ENCODE assay signal across 8 mouse cellular contexts in genomic region chr13:34864420-34865169, GRCm38 (mm10). TPM values are rescaled to one million over a fixed set of nuclear protein-coding genes. Genes with fewer than 3 reads are reported as not detected.
DNase-seq lines count a peak whose midpoint lies in the region; ATAC-seq and TF ChIP-seq lines count a peak whose summit lies in the region.

No protein-coding gene starts in this region.

- ATAC-seq in frontal cortex, adult (ENCODE audit: low TSS enrichment) = peak; percentile 96
- ATAC-seq in lung, postnatal 0 days = peak; percentile 57

- peak; percentile 75 for TF ChIP-seq CTCF in E14TG2a.4 (conservative IDR thresholded peaks at IDR 0.05; ENCODE audit: low read length)
- TF ChIP-seq CTCF in lung, postnatal 0 days (IDR thresholded peaks at IDR 0.05) = peak; percentile 90

- peaks cover 3% of the 10 kb centered on the region; the same call in 1 of the 2 replicates for H3K4me1 ChIP-seq in E14TG2a.4 (replicated peaks; ENCODE audit: low read depth, low read length)
- H3K4me1 ChIP-seq in lung, postnatal 0 days (ENCODE audit: insufficient read depth, low read depth, low read length) = no peaks in the 10 kb centered on the region

- no peak overlapping the region for H3K9ac ChIP-seq in lung, postnatal 0 days (replicated peaks; ENCODE audit: low read depth)

- intact Hi-C loops in gastrocnemius, postnatal 14 days (cut with DNase I; ENCODE audit: low total_unique reads) = loop anchor here (5.0 to 10.0 kb wide), 2 partner anchors 70 to 222 kb away; no protein-coding TSS in a partner anchor

- H3K9me3 ChIP-seq in E14TG2a.4 (ENCODE audit: low read length) = no peaks in the 10 kb centered on the region
- no peaks in the 10 kb centered on the region for H3K9me3 ChIP-seq in lung, postnatal 0 days (ENCODE audit: low read length)

- H3K27ac ChIP-seq in lung, postnatal 0 days (ENCODE audit: low read length) = no peak overlapping the region

- TF ChIP-seq EP300 in lung, postnatal 0 days (IDR thresholded peaks at IDR 0.05) = no peak

- no peaks in the 10 kb centered on the region for H3K36me3 ChIP-seq in E14TG2a.4 (ENCODE audit: insufficient read depth, low read length)
- no peaks in the 10 kb centered on the region for H3K36me3 ChIP-seq in lung, postnatal 0 days (ENCODE audit: insufficient read depth, low read length)

- DNase-seq in gastrocnemius, postnatal 14 days = peak; percentile 13
- DNase-seq in gastrocnemius, postnatal 10 days = no peak
- DNase-seq in cerebellum, adult 8-10 months = peak; percentile 41
- peak; percentile 59 for DNase-seq in kidney, postnatal 14 days
- DNase-seq in lung, postnatal 0 days (ENCODE audit: low spot score) = peak; percentile 91
- DNase-seq in retina, embryonic 14.5 days (ENCODE audit: low spot score) = peak; percentile 90

- 31% methylated on average over 7 of the region's 7 CpGs for WGBS in lung, postnatal 0 days

- H3K27me3 ChIP-seq in E14TG2a.4 (ENCODE audit: insufficient read depth, low read length) = peaks cover 4% of the 10 kb centered on the region
- no peaks in the 10 kb centered on the region for H3K27me3 ChIP-seq in lung, postnatal 0 days (replicated peaks; ENCODE audit: insufficient read depth, low read length)

- H3K4me3 ChIP-seq in E14TG2a.4 (replicated peaks; ENCODE audit: low read length) = no peak overlapping the region
- no peak overlapping the region for H3K4me3 ChIP-seq in lung, postnatal 0 days (ENCODE audit: low read depth, low read length)

- H3K4me2 ChIP-seq in lung, postnatal 0 days (replicated peaks; ENCODE audit: low read depth, low read length) = no peak overlapping the region

RNA-seq across cellular contexts. Expression of gene Prpf4b, which starts 10.5 kb away (rescaled TPM):
- total RNA-seq in gastrocnemius, postnatal 14 days (2021) = 10 to 100 TPM; 23.0 to 26.0 TPM
- total RNA-seq in gastrocnemius, postnatal 10 days (2021) = 10 to 100 TPM; 26.9 to 45.8 TPM
- 61.9 and 63.5 TPM in 2 replicates for polyA plus RNA-seq in lung, postnatal 0 days (2015; fragmentation: Nextera tagmentation; extraction: Ambion mirVana)

RNA-seq across cellular contexts. Expression of gene Fam217a, which starts 59.5 kb away (rescaled TPM):
- not detected for total RNA-seq in gastrocnemius, postnatal 14 days (2021)
- under 1 TPM in 1 of 2 experiments, not detected in 1; 0.23 TPM for total RNA-seq in gastrocnemius, postnatal 10 days (2021)
- polyA plus RNA-seq in lung, postnatal 0 days (2015; fragmentation: Nextera tagmentation; extraction: Ambion mirVana) = 1.8 and 2.1 TPM in 2 replicates

RNA-seq across cellular contexts. Expression of gene 4933417A18Rik, which starts 59.6 kb away (rescaled TPM):
- not detected for total RNA-seq in gastrocnemius, postnatal 14 days (2021)
- total RNA-seq in gastrocnemius, postnatal 10 days (2021) = not detected
- polyA plus RNA-seq in lung, postnatal 0 days (2015; fragmentation: Nextera tagmentation; extraction: Ambion mirVana) = not detected in 2 replicates
